Mouse (Mus musculus) bone marrow macrophage, adult 2 months (primary cell): ENCODE measurements at regions not wholly inside any gene's neighbourhood (a gene's known extent, or its start where the extent isn't known, plus 50 kb on each side); places are given as distances from the start of the nearest gene placed in this dataset.

Experiments
- CTCF ChIP-seq: IDR thresholded peaks from 2 replicates; pipeline ENCODE4 v1.5.1; 2012; ENCODE audit warnings: low read depth, mild to moderate bottlenecking, low read length, moderate library complexity
- POLR2A ChIP-seq: IDR thresholded peaks from 2 replicates; pipeline ENCODE4 v1.6.1; 2012; ENCODE audit warnings: mild to moderate bottlenecking, low read depth, low read length, borderline replicate concordance

DNA sequence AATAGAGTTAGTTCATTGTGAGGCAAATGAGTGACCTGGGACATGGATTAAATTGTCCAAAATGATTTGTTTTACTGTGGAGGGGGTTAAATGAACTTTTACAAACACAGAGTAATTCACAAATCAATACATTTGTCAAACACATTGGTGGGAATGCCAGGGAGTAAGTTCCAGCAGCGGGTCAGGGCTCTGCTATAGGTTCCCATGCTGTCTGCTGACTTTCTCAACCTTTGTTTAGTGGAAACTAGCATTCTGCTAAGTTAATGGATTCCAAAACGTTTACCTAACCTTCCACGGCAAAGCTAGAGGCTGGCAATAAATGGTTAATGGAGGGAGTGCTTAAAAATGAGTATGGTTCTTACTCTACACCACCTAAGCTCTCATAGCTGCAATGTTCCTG is 110.9 kb upstream of the Stard3nl start:
- no peak for TF ChIP-seq CTCF
- TF ChIP-seq POLR2A: no peak
